Mouse (Mus musculus) MEL (cell line): ENCODE results near the gene Ppp6r2. TPM values are rescaled to one million over a fixed set of nuclear protein-coding genes. Genes with fewer than 3 reads are reported as not detected.

ENCODE experiments used
- DNase-seq: peaks from one replicate; pipeline ENCODE4 v3.0.0; 2011; ENCODE audit warnings: low read depth, low spot score
- H3K27ac ChIP-seq: 2 replicates; pipeline ENCODE4 v1.5.1; 2012; ENCODE audit warnings: low read depth, mild to moderate bottlenecking, control low read depth, low read length, moderate library complexity; ENCODE audit not compliant: control insufficient read depth
- H3K27me3 ChIP-seq, 2 experiments: fragments of 150-350 bp in 1 of 2; sonication (generic) in 1 of 2; 2 replicates each; pipeline ENCODE4 v1.6.1; 2012; ENCODE audit warnings: low read length in 2 of 2, mild to moderate bottlenecking in 2 of 2, improper control_type of control experiment in 1 of 2, moderate library complexity in 1 of 2; ENCODE audit not compliant: insufficient read depth in 2 of 2, control insufficient read depth in 1 of 2
- H3K36me3 ChIP-seq, 2 experiments: 2 replicates each; pipeline ENCODE4 v1.6.1; 2012 to 2014; ENCODE audit warnings: low read length in 2 of 2, improper control_type of control experiment in 1 of 2, inconsistent platforms in 1 of 2, mild to moderate bottlenecking in 1 of 2; ENCODE audit not compliant: insufficient read depth in 2 of 2, control insufficient read depth in 1 of 2
- H3K4me1 ChIP-seq, 2 experiments: fragments of 150-350 bp in 1 of 2; sonication (generic) in 1 of 2; 2 replicates each; pipeline ENCODE4 v1.6.1; 2012; ENCODE audit warnings: low read length in 2 of 2, improper control_type of control experiment in 1 of 2, mild to moderate bottlenecking in 1 of 2; ENCODE audit not compliant: insufficient read depth in 2 of 2, control insufficient read depth in 1 of 2
- H3K4me3 ChIP-seq, 2 experiments: fragments of 150-350 bp in 1 of 2; sonication (generic) in 1 of 2; 2 replicates each; pipeline ENCODE4 v1.5.1; 2012; ENCODE audit warnings: low read depth in 2 of 2, low read length in 2 of 2, mild to moderate bottlenecking in 2 of 2, moderate library complexity in 2 of 2, control low read depth in 1 of 2, improper control_type of control experiment in 1 of 2; ENCODE audit not compliant: control insufficient read depth in 1 of 2, insufficient read depth in 1 of 2
- H3K79me2 ChIP-seq: 2 replicates; pipeline ENCODE4 v1.6.1; 2012; ENCODE audit warnings: mild to moderate bottlenecking, low read length, moderate library complexity; ENCODE audit not compliant: control insufficient read depth, poor library complexity, insufficient read depth
- H3K9ac ChIP-seq: 2 replicates; pipeline ENCODE4 v1.6.1; 2012; ENCODE audit warnings: low read depth, mild to moderate bottlenecking, control low read depth, low read length, moderate library complexity; ENCODE audit not compliant: control insufficient read depth, poor library complexity, severe bottlenecking
- H3K9me3 ChIP-seq: fragments of 150-350 bp; sonication (generic); replicated peaks from 2 replicates; pipeline ENCODE4 v1.6.1; 2012; ENCODE audit warnings: mild to moderate bottlenecking, low read length, improper control_type of control experiment, moderate library complexity; ENCODE audit not compliant: insufficient read depth
- CTCF ChIP-seq, 3 experiments: IDR thresholded peaks in 2 of 3; conservative IDR thresholded peaks in 1 of 3; 2 replicates each; pipeline ENCODE4 v1.5.1; 2011 to 2012; ENCODE audit warnings: low read length in 3 of 3, low read depth in 2 of 3, mild to moderate bottlenecking in 2 of 3, improper control_type of control experiment in 1 of 3, inconsistent platforms in 1 of 3, mixed read lengths in 1 of 3, moderate library complexity in 1 of 3; ENCODE audit not compliant: control insufficient read depth in 1 of 3, insufficient read depth in 1 of 3, poor library complexity in 1 of 3, severe bottlenecking in 1 of 3
- E2F4 ChIP-seq: IDR thresholded peaks from 2 replicates; pipeline ENCODE4 v1.6.1; 2011; ENCODE audit warnings: low read depth, low read length, improper control_type of control experiment, borderline replicate concordance
- HCFC1 ChIP-seq: IDR thresholded peaks from 2 replicates; pipeline ENCODE4 v1.6.1; 2012; ENCODE audit warnings: low read depth, mild to moderate bottlenecking, inconsistent platforms, low read length, improper control_type of control experiment, moderate library complexity
- JUND ChIP-seq: IDR thresholded peaks from 2 replicates; pipeline ENCODE4 v1.6.1; 2011; ENCODE audit warnings: low read depth, mild to moderate bottlenecking, improper control_type of control experiment, low read length
- KAT2A ChIP-seq: conservative IDR thresholded peaks from 2 replicates; pipeline ENCODE4 v1.6.1; 2012; ENCODE audit warnings: low read depth, low read length, improper control_type of control experiment, inconsistent platforms
- TCF12 ChIP-seq: IDR thresholded peaks from 2 replicates; pipeline ENCODE4 v1.6.1; 2014; ENCODE audit warnings: low read depth, mild to moderate bottlenecking, inconsistent platforms, low read length, improper control_type of control experiment, moderate library complexity
- UBTF ChIP-seq: IDR thresholded peaks from 2 replicates; pipeline ENCODE4 v1.6.1; 2012; ENCODE audit warnings: low read depth, mild to moderate bottlenecking, inconsistent platforms, low read length, improper control_type of control experiment, moderate library complexity, borderline replicate concordance; ENCODE audit not compliant: insufficient read depth
- USF1 ChIP-seq: IDR thresholded peaks from 2 replicates; pipeline ENCODE4 v1.6.1; 2014; ENCODE audit warnings: low read depth, mild to moderate bottlenecking, inconsistent platforms, low read length, improper control_type of control experiment, moderate library complexity
- USF2 ChIP-seq, 2 experiments: IDR thresholded peaks; 2 replicates each; pipeline ENCODE4 v1.6.1; 2011 to 2012; ENCODE audit warnings: improper control_type of control experiment in 2 of 2, low read length in 2 of 2, borderline replicate concordance in 1 of 2, inconsistent platforms in 1 of 2, low read depth in 1 of 2, mild to moderate bottlenecking in 1 of 2; ENCODE audit not compliant: insufficient read depth in 1 of 2
- polyA plus RNA-seq, 2 experiments: library from polyadenylated mRNA; stranded (reverse) in 1 of 2; unstranded in 1 of 2; fragments of >175 nt in 1 of 2; fragments of >200 nt in 1 of 2; gene quantifications; 2 replicates each; pipeline versions ENCODE4 v1.2.1 to v1.2.4; 2012; ENCODE audit warnings: low replicate concordance in 2 of 2, low read depth in 1 of 2; ENCODE audit not compliant: insufficient read length in 2 of 2, insufficient read depth in 1 of 2, missing spikeins in 1 of 2
- total RNA-seq: library from RNA; depleted of rRNA; stranded (reverse); fragments of 300-350 nt; gene quantifications from 2 replicates; pipeline ENCODE4 v1.2.3, GENCODE M21; 2012

The Ppp6r2 gene
- total and polyA plus RNA-seq, 3 experiments = 15.5 to 23.2 TPM; not detected in 1

DNA sequence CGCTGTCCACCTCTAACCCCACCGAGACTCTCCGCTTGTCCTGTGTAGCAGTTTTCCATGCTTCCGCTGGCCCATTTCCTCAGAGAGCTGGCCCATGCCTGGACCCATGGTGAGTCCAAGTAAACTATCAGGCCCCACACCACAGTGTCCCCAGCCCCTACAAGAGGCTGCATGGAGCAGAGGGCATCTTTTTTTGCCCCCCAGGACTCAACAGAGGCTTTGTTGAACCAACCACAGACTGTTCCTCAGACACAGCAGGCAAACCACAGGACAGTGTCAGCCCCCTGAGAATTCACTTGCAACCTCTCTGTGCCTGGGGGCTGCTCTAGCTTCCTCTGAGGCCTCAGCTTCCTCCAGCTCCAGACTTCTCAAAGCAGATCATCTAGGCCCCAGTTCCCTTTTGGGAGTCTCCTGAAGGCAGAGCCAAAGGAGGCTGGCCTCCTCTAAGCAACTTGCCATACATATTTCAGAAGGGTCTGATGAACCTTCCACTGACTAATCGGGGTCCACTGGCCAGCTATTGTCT lies 39.8 kb upstream of the Ppp6r2 start:
- Histone ChIP-seq H3K27me3 (no peaks in the 10 kb centered on the region), H3K4me1 (peaks cover 0 to 3% of the 10 kb centered on the region in 2 experiments; a peak in 1 of 4 replicates), H3K27ac (no peak overlapping the region), H3K4me3 (no peak overlapping the region), H3K79me2 (no peaks in the 10 kb centered on the region), H3K9me3 (no peaks in the 10 kb centered on the region), H3K9ac (no peak overlapping the region), H3K36me3 (no peaks in the 10 kb centered on the region)
- no peak for DNase-seq
- TF ChIP-seq TCF12 = no peak

DNA sequence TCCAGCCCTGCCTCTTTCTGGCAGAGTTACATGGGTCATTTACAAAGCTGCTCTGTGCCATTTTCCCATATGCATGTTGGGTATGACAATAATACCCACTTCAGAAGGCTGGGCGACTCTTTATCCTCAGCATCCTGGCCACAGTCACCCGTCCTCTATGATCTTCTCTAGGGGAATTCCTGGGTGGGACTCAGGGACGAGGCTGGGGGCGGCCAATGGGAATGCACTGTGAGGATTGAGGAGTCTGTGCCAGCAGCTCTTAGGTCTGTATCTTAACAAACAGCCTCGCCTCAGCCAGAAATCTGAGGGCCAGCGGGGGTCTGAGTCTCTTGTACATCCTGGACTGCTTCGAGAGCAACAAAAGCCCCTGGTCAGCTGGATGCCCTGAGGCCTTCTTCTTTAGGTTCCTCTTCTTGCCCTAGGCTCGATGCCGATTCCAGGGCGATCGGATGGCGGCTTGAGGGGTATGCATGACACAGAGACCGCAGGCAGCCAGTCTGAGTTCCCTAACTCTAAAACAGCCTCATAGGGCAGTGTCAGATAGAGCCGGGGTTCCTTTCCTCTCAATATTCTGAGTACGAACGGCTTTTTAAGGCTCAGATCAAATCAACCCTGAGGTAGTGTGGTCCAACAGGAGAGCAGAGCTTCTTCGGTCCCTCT lies 38.9 kb upstream of the Ppp6r2 start:
- H3K4me1 ChIP-seq = peaks cover 2 to 11% of the 10 kb centered on the region in 2 experiments; a peak in 3 of 4 replicates
- H3K27me3 ChIP-seq = no peaks in the 10 kb centered on the region
- no peak for DNase-seq
- H3K27ac ChIP-seq = no peak overlapping the region
- no peak overlapping the region for H3K4me3 ChIP-seq
- H3K36me3 ChIP-seq = peaks cover 0 to 5% of the 10 kb centered on the region in 2 experiments; a peak in 2 of 4 replicates
- H3K79me2 ChIP-seq = no peaks in the 10 kb centered on the region
- no peaks in the 10 kb centered on the region for H3K9me3 ChIP-seq
- TF ChIP-seq HCFC1 = no peak
- no peak for TF ChIP-seq KAT2A
- no peak for TF ChIP-seq USF1
- TF ChIP-seq, all 39 proteins: peak for 0
- H3K9ac ChIP-seq = no peak overlapping the region

DNA sequence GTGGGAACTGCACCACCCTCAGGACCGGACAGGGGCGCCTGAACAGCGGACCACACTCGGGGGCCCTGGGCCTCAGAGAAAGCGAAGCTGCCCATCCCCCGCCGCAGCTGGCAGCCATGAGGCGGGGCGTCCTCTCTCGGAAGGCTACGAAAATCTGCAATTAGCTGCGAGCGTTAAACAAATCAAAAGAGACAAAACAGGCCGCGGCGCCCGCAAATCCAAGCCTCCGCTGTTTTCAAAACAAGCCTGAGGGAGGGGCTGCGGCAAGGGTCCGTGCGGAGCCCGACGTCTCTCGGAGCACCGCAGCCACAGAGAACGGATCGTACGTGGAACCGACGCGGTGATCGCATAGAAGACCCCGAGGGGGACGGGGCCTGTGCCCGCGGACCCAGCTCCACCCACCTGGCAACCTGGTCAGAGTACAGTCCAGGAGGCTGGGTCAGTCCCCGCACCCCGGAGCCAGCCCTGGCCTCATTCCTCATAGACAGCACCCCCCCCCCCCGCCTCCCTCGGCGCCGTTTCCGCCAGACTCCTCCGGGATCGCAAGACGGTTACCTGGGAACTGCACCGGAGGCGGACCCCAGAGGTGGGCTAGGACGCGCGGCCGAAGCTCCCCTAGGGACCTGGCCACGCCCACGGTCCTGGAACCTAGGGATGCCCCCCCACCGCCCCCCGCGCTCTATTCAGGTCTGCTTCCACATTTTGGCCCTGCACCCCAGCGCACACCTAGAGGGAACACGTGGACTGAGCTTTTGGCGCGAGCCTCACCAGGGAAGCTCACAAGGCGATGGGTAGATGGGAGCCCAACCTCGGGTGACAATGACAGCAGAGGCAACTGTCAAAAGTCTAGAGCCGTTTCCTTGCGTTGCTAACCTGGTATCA lies 38.1 kb upstream of the Ppp6r2 start:
- no peaks in the 10 kb centered on the region for H3K9me3 ChIP-seq
- H3K4me3 ChIP-seq = no peak overlapping the region
- DNase-seq = no peak
- H3K9ac ChIP-seq = no peak overlapping the region
- H3K27me3 ChIP-seq = no peaks in the 10 kb centered on the region
- H3K4me1 ChIP-seq = peaks cover 4 to 18% of the 10 kb centered on the region in 2 experiments; a peak in 3 of 4 replicates
- peaks cover 0 to 11% of the 10 kb centered on the region in 2 experiments; a peak in 2 of 4 replicates for H3K36me3 ChIP-seq
- no peaks in the 10 kb centered on the region for H3K79me2 ChIP-seq
- H3K27ac ChIP-seq = no peak overlapping the region
- no peak for TF ChIP-seq JUND
- TF ChIP-seq E2F4 = no peak
- no peak for TF ChIP-seq UBTF
- no peak for TF ChIP-seq CTCF (IDR thresholded peaks at IDR 0.05 in 2 of 3, conservative IDR thresholded peaks at IDR 0.05 in 1 of 3; ENCODE audit: control insufficient read depth in 1 of 3, insufficient read depth in 1 of 3, low read depth in 2 of 3, low read length in 3 of 3, poor library complexity in 1 of 3, severe bottlenecking in 1 of 3)
- TF ChIP-seq USF2 (IDR thresholded peaks at IDR 0.05; ENCODE audit: borderline replicate concordance in 1 of 2, insufficient read depth in 1 of 2, low read depth in 1 of 2, low read length in 2 of 2) = no peak
